Mouse (Mus musculus) adrenal gland, postnatal 10 days (tissue): ENCODE results near the gene Mapkapk3. TPM values are rescaled to one million over a fixed set of nuclear protein-coding genes. Genes with fewer than 3 reads are reported as not detected.

Experiments used
- microRNA-seq: library from miRNA; unstranded; fragments of <30 nt; microRNA quantifications from one replicate; pipeline ENCODE4 v1.2.0, GENCODE M21; 2021
- total RNA-seq, 2 experiments: library from RNA; stranded (reverse); gene quantifications; 2 replicates each; pipeline ENCODE4 v1.2.3; 2021

Mapkapk3 gene
- total RNA-seq, 2 experiments from 2014 or later: 28.6 to 29.5 TPM

Small RNAs within 50 kb of the gene (microRNA-seq; reads per million reads assigned to microRNA genes)
- gene Gm22238: not detected

Other genes with a start within 250 kb of the Mapkapk3 start
- 1 to 10 TPM; 3.3 to 4.5 TPM for gene Dock3, start 58.0 kb downstream of the Mapkapk3 start, total RNA-seq
- 10 to 100 TPM; 36.9 to 45.3 TPM for gene Cish, start 6.1 kb upstream of the Mapkapk3 start, total RNA-seq
- gene Hemk1, start 48.5 kb upstream of the Mapkapk3 start, total RNA-seq: 10 to 100 TPM; 24.1 to 33.5 TPM
- 10 to 100 TPM in 1 of 2 experiments, 1 to 10 TPM in 1; 4.0 to 10.9 TPM for gene 6430571L13Rik, start 50.7 kb upstream of the Mapkapk3 start, total RNA-seq
- 1 to 10 TPM; 4.1 to 4.7 TPM for gene Cacna2d2, start 109.7 kb upstream of the Mapkapk3 start, total RNA-seq
- 10 to 100 TPM; 31.4 to 37.6 TPM for gene Tmem115, start 244.1 kb upstream of the Mapkapk3 start, total RNA-seq